In genomic region chr11:120225256-120226195, GRCm38 (mm10) we compare ENCODE assay signal across 8 mouse cellular contexts. TPM values are rescaled to one million over a fixed set of nuclear protein-coding genes. Genes with fewer than 3 reads are reported as not detected.
DNase-seq lines count a peak whose midpoint lies in the region; ATAC-seq lines count a peak whose summit lies in the region.

No protein-coding gene starts in this region.

- H3K4me1 ChIP-seq in heart, embryonic 12.5 days (replicated peaks), result peaks cover 78% of the 10 kb centered on the region
- H3K4me1 ChIP-seq in midbrain, embryonic 13.5 days (replicated peaks), result peaks cover 81% of the 10 kb centered on the region

- H3K4me3 ChIP-seq in heart, embryonic 12.5 days, result peak overlapping the region; percentile 41
- peak overlapping the region; percentile 28 for H3K4me3 ChIP-seq in midbrain, embryonic 13.5 days (replicated peaks)

- 6% methylated on average over 36 of the region's 36 CpGs for WGBS in heart, embryonic 12.5 days
- 3% methylated on average over 36 of the region's 36 CpGs for WGBS in midbrain, embryonic 13.5 days

- peak overlapping the region; percentile 83 for H3K4me2 ChIP-seq in heart, embryonic 12.5 days
- peak overlapping the region; percentile 56 for H3K4me2 ChIP-seq in midbrain, embryonic 13.5 days (replicated peaks)

- no peak overlapping the region for H3K27ac ChIP-seq in heart, embryonic 12.5 days (ENCODE audit: poor library complexity, severe bottlenecking)
- H3K27ac ChIP-seq in midbrain, embryonic 13.5 days, result peak overlapping the region; percentile 75

- no peaks in the 10 kb centered on the region for H3K27me3 ChIP-seq in heart, embryonic 12.5 days (replicated peaks)
- no peaks in the 10 kb centered on the region for H3K27me3 ChIP-seq in midbrain, embryonic 13.5 days

- peak overlapping the region; percentile 83 for H3K9ac ChIP-seq in heart, embryonic 12.5 days
- H3K9ac ChIP-seq in midbrain, embryonic 13.5 days (replicated peaks), result peak overlapping the region; percentile 73

- ATAC-seq in heart, embryonic 12.5 days (ENCODE audit: insufficient number of reproducible peaks, low FRiP score), result no peak
- no peak for ATAC-seq in midbrain, embryonic 13.5 days

- intact Hi-C loops in heart, postnatal 14 days (cut with DNase I), result no loop called here
- intact Hi-C loops in left cerebral cortex, postnatal 14 days (cut with DNase I), result no loop called here

- H3K36me3 ChIP-seq in heart, embryonic 12.5 days, result no peaks in the 10 kb centered on the region
- no peaks in the 10 kb centered on the region for H3K36me3 ChIP-seq in midbrain, embryonic 13.5 days

- no peaks in the 10 kb centered on the region for H3K9me3 ChIP-seq in heart, embryonic 12.5 days (replicated peaks)
- no peaks in the 10 kb centered on the region for H3K9me3 ChIP-seq in midbrain, embryonic 13.5 days

- DNase-seq in heart, adult 11 months, result peak; percentile 95
- DNase-seq in heart, postnatal 14 days, result no peak
- DNase-seq in cerebellum, adult 9-10 months, result peak; percentile 41
- DNase-seq in kidney, postnatal 10 days, result peak; percentile 89
- DNase-seq in left cerebral cortex, postnatal 14 days (ENCODE audit: low spot score in 2 of 2), result no peak
- DNase-seq in left cerebral cortex, adult 8-10 months (ENCODE audit: low spot score in 2 of 2), result no peak

RNA-seq across cellular contexts. Expression of gene Bahcc1, which starts 7.2 kb away (rescaled TPM):
- total RNA-seq in heart, postnatal 14 days (2021), result 10 to 100 TPM in 1 of 2 experiments, 1 to 10 TPM in 1; 7.8 to 10.0 TPM
- polyA plus RNA-seq in heart, embryonic 12.5 days (2016; fragmentation: Nextera tagmentation; extraction: Ambion mirVana), result 6.5 and 7.6 TPM in 2 replicates
- polyA plus RNA-seq in midbrain, embryonic 13.5 days (2015; fragmentation: Nextera tagmentation; extraction: Ambion mirVana), result 17.4 and 19.5 TPM in 2 replicates
- 10 to 100 TPM; 16.4 to 17.6 TPM for total RNA-seq in left cerebral cortex, postnatal 14 days (2021)
- total RNA-seq in left cerebral cortex, adult 8-10 months (2022), result 10 to 100 TPM; 20.8 to 23.0 (median 21.6) TPM

Comparison
In these comparisons a context has a peak if more than half of its experiments do, and no peak if none do; other contexts are left out.
1. DNase-seq: peak in heart, adult 11 months (single experiment), cerebellum, adult 9-10 months (single experiment) and kidney, postnatal 10 days (single experiment); none in heart, postnatal 14 days (0 of 2), left cerebral cortex, postnatal 14 days (0 of 2) and left cerebral cortex, adult 8-10 months (0 of 2).